Mouse (Mus musculus) midbrain, postnatal 0 days (tissue): ENCODE measurements at regions not wholly inside any gene's neighbourhood (a gene's known extent, or its start where the extent isn't known, plus 50 kb on each side); places are given as distances from the start of the nearest gene placed in this dataset.

Source experiments
- ATAC-seq: fragments of 200-750 bp; cut with Nextera tagmentation; 2 replicates; pipeline ENCODE4 v1.8.0; 2017; ENCODE audit warnings: moderate number of reproducible peaks, mild to moderate bottlenecking, moderate TSS enrichment, moderate library complexity; ENCODE audit not compliant: low FRiP score
- DNase-seq: peaks from one replicate; pipeline ENCODE4 v3.0.0-alpha.2; 2015; ENCODE audit warnings: low spot score
- H3K27ac ChIP-seq: fragments of 300-500 bp; sonication (generic); 2 replicates; pipeline ENCODE4 v1.5.1; 2014; ENCODE audit warnings: low read depth, mild to moderate bottlenecking, low read length, mixed read lengths
- H3K27me3 ChIP-seq: fragments of 300-500 bp; sonication (generic); 2 replicates; pipeline ENCODE4 v1.6.1; 2014; ENCODE audit warnings: low read length, control low read depth, mixed read lengths; ENCODE audit not compliant: insufficient read depth
- H3K36me3 ChIP-seq: fragments of 300-500 bp; sonication (generic); 2 replicates; pipeline ENCODE4 v1.6.1; 2014; ENCODE audit warnings: low read length, control low read depth, mixed read lengths; ENCODE audit not compliant: insufficient read depth
- H3K4me1 ChIP-seq: fragments of 300-500 bp; sonication (generic); 2 replicates; pipeline ENCODE4 v1.6.1; 2014; ENCODE audit warnings: mild to moderate bottlenecking, control low read depth, antibody characterized with exemption, low read length, mixed read lengths; ENCODE audit not compliant: insufficient read depth
- H3K4me2 ChIP-seq: fragments of 300-500 bp; sonication (generic); 2 replicates; pipeline ENCODE4 v1.6.1; 2014; ENCODE audit warnings: low read depth, mild to moderate bottlenecking, low read length, mixed read lengths; ENCODE audit not compliant: poor library complexity, severe bottlenecking
- H3K4me3 ChIP-seq: fragments of 300-500 bp; sonication (generic); 2 replicates; pipeline ENCODE4 v1.5.1; 2014; ENCODE audit warnings: low read depth, mild to moderate bottlenecking, low read length, moderate library complexity
- H3K9ac ChIP-seq: fragments of 300-500 bp; sonication (generic); replicated peaks from 2 replicates; pipeline ENCODE4 v1.6.1; 2014; ENCODE audit warnings: mild to moderate bottlenecking, low read length, moderate library complexity, mixed read lengths; ENCODE audit not compliant: poor library complexity, severe bottlenecking
- H3K9me3 ChIP-seq: fragments of 300-500 bp; sonication (generic); 2 replicates; pipeline ENCODE4 v1.6.1; 2016; ENCODE audit warnings: low read length, control low read depth
- CTCF ChIP-seq: IDR thresholded peaks from 2 replicates; pipeline ENCODE4 v1.5.1; 2016; ENCODE audit warnings: antibody characterized with exemption, mild to moderate bottlenecking
- WGBS: fragments of 180-500 bp; shearing (Covaris S2); extraction: QIAGEN DNeasy Blood & Tissue Kit; methylation state at CpG from one replicate; pipeline ENCODE4 v1.1.7; 2014; 5-methylcytosine and 5-hydroxymethylcytosine counted together

GRCm38 (mm10) chr7:136082253-136082867, 366.2 kb upstream of the Mki67 start:
- DNase-seq (peak; percentile 81), ATAC-seq (peak; percentile 44; the same call in 1 of the 2 replicates)
- TF ChIP-seq CTCF, result no peak
- H3K9ac ChIP-seq, result no peak overlapping the region
- no peak overlapping the region for H3K4me3 ChIP-seq
- no peaks in the 10 kb centered on the region for H3K9me3 ChIP-seq
- no peak overlapping the region for H3K4me2 ChIP-seq
- H3K4me1 ChIP-seq, result no peaks in the 10 kb centered on the region; the same call in 1 of the 2 replicates
- H3K36me3 ChIP-seq, result no peaks in the 10 kb centered on the region
- H3K27me3 ChIP-seq, result no peaks in the 10 kb centered on the region
- H3K27ac ChIP-seq, result no peak overlapping the region; the same call in 1 of the 2 replicates
- 71% methylated on average over 4 of the region's 4 CpGs for WGBS

- H3K4me1 ChIP-seq, result no peaks in the 10 kb centered on the region; the same call in 1 of the 2 replicates
- WGBS, result 46% methylated on average over 10 of the region's 10 CpGs
- DNase-seq, result no peak
- no peak overlapping the region for H3K4me2 ChIP-seq
- H3K4me3 ChIP-seq, result no peak overlapping the region
- no peak overlapping the region for H3K27ac ChIP-seq
- no peaks in the 10 kb centered on the region for H3K9me3 ChIP-seq
- H3K36me3 ChIP-seq, result no peaks in the 10 kb centered on the region
- no peak for ATAC-seq
- TF ChIP-seq CTCF, result no peak
- no peaks in the 10 kb centered on the region for H3K27me3 ChIP-seq
- H3K9ac ChIP-seq, result no peak overlapping the region
Measured at GRCm38 (mm10) chr7:136083005-136083404, 366.8 kb upstream of the Mki67 start.

GRCm38 (mm10) chr7:136083571-136084342, 367.6 kb upstream of the Mki67 start:
- H3K9ac ChIP-seq, result no peak overlapping the region; the same call in 1 of the 2 replicates
- TF ChIP-seq CTCF, result no peak
- ATAC-seq (no peak), DNase-seq (peak; percentile 80)
- no peak overlapping the region; the same call in 1 of the 2 replicates for H3K27ac ChIP-seq
- no peak overlapping the region for H3K4me2 ChIP-seq
- no peaks in the 10 kb centered on the region for H3K9me3 ChIP-seq
- H3K36me3 ChIP-seq, result no peaks in the 10 kb centered on the region
- no peak overlapping the region for H3K4me3 ChIP-seq
- no peaks in the 10 kb centered on the region; the same call in 1 of the 2 replicates for H3K4me1 ChIP-seq
- no peaks in the 10 kb centered on the region for H3K27me3 ChIP-seq
- 20% methylated on average over 14 of the region's 14 CpGs for WGBS

- TF ChIP-seq CTCF, result no peak
- ATAC-seq, result no peak
- DNase-seq, result no peak
- no peaks in the 10 kb centered on the region for H3K36me3 ChIP-seq
- H3K27me3 ChIP-seq, result no peaks in the 10 kb centered on the region
- WGBS, result 76% methylated on average over 6 of the region's 6 CpGs
- no peak overlapping the region for H3K4me2 ChIP-seq
- H3K4me3 ChIP-seq, result no peak overlapping the region
- H3K9ac ChIP-seq, result no peak overlapping the region
- H3K27ac ChIP-seq, result no peak overlapping the region
- H3K4me1 ChIP-seq, result no peaks in the 10 kb centered on the region
- no peaks in the 10 kb centered on the region for H3K9me3 ChIP-seq
Measured at GRCm38 (mm10) chr7:136088785-136089184, 372.6 kb upstream of the Mki67 start.

- H3K4me2 ChIP-seq, result no peak overlapping the region
- ATAC-seq (no peak), DNase-seq (no peak)
- 58% methylated on average over 14 of the region's 14 CpGs for WGBS
- H3K9ac ChIP-seq, result no peak overlapping the region
- H3K9me3 ChIP-seq, result no peaks in the 10 kb centered on the region
- H3K27ac ChIP-seq, result no peak overlapping the region
- H3K36me3 ChIP-seq, result no peaks in the 10 kb centered on the region
- TF ChIP-seq CTCF, result no peak
- no peak overlapping the region for H3K4me3 ChIP-seq
- H3K4me1 ChIP-seq, result no peaks in the 10 kb centered on the region
- H3K27me3 ChIP-seq, result no peaks in the 10 kb centered on the region
Measured at GRCm38 (mm10) chr7:136094681-136095360, 378.7 kb upstream of the Mki67 start.

GRCm38 (mm10) chr7:136104021-136104420, 387.9 kb upstream of the Mki67 start:
- no peak overlapping the region for H3K4me2 ChIP-seq
- WGBS, result 90% methylated on average over 4 of the region's 4 CpGs
- H3K4me3 ChIP-seq, result no peak overlapping the region
- no peaks in the 10 kb centered on the region for H3K36me3 ChIP-seq
- H3K9me3 ChIP-seq, result no peaks in the 10 kb centered on the region
- no peak for TF ChIP-seq CTCF
- H3K27me3 ChIP-seq, result no peaks in the 10 kb centered on the region
- H3K9ac ChIP-seq, result no peak overlapping the region
- no peaks in the 10 kb centered on the region for H3K4me1 ChIP-seq
- ATAC-seq, result no peak
- DNase-seq, result no peak
- no peak overlapping the region for H3K27ac ChIP-seq
